Mouse (Mus musculus) forebrain, embryonic 10.5 days (tissue): ENCODE measurements around the gene Cadm2. TPM values are rescaled to one million over a fixed set of nuclear protein-coding genes. Genes with fewer than 3 reads are reported as not detected.

Source experiments
- DNase-seq: peaks from one replicate; pipeline ENCODE4 v3.0.0-alpha.2; 2017; ENCODE audit warnings: low spot score; ENCODE audit errors: extremely low spot score
- H3K27ac ChIP-seq: fragments of 300-500 bp; sonication (generic); 2 replicates; pipeline ENCODE4 v1.5.1; 2016; ENCODE audit warnings: mild to moderate bottlenecking
- H3K27me3 ChIP-seq: fragments of 300-500 bp; sonication (generic); 2 replicates; pipeline ENCODE4 v1.6.1; 2016; ENCODE audit warnings: mild to moderate bottlenecking; ENCODE audit not compliant: poor library complexity, severe bottlenecking
- H3K36me3 ChIP-seq: fragments of 300-500 bp; sonication (generic); replicated peaks from 2 replicates; pipeline ENCODE4 v1.6.1; 2016; ENCODE audit warnings: mild to moderate bottlenecking, moderate library complexity
- H3K4me1 ChIP-seq: fragments of 300-500 bp; sonication (generic); 2 replicates; pipeline ENCODE4 v1.6.1; 2016
- H3K4me3 ChIP-seq: fragments of 300-500 bp; sonication (generic); 2 replicates; pipeline ENCODE4 v1.5.1; 2016; ENCODE audit warnings: mild to moderate bottlenecking, moderate library complexity
- H3K9me3 ChIP-seq: fragments of 300-500 bp; sonication (generic); 2 replicates; pipeline ENCODE4 v1.6.1; 2016; ENCODE audit warnings: mild to moderate bottlenecking, moderate library complexity
- WGBS: fragments of 180-500 bp; shearing (Covaris S2); methylation state at CpG from one replicate; pipeline ENCODE4 v1.1.7; 2016; 5-methylcytosine and 5-hydroxymethylcytosine counted together
- polyA plus RNA-seq: library from polyadenylated mRNA; unstranded; fragments of >200 nt; fragmentation: Nextera tagmentation; extraction: Ambion mirVana; gene quantifications from 2 replicates; pipeline ENCODE4 v1.2.1, GENCODE M21; 2016

Cadm2 gene
- polyA plus RNA-seq, 1 experiment from 2014 or later: 2.9 TPM

GRCm38 (mm10) chr16:67203329-67203728, 417.4 kb downstream of the Cadm2 start:
- Histone ChIP-seq H3K4me3 (no peak overlapping the region), H3K9me3 (no peaks in the 10 kb centered on the region), H3K27ac (no peak overlapping the region), H3K36me3 (no peaks in the 10 kb centered on the region), H3K27me3 (no peaks in the 10 kb centered on the region), H3K4me1 (no peaks in the 10 kb centered on the region)
- no peak for DNase-seq

GRCm38 (mm10) chr16:67192852-67193415, 427.8 kb downstream of the Cadm2 start:
- WGBS: 75% methylated on average over 4 of the region's 4 CpGs
- Histone ChIP-seq H3K4me1 (peaks cover 6% of the 10 kb centered on the region; the same call in 1 of the 2 replicates), H3K36me3 (no peaks in the 10 kb centered on the region), H3K27ac (no peak overlapping the region), H3K9me3 (no peaks in the 10 kb centered on the region), H3K27me3 (no peaks in the 10 kb centered on the region), H3K4me3 (no peak overlapping the region)
- DNase-seq: no peak

- Histone ChIP-seq H3K4me3 (no peak overlapping the region), H3K27me3 (no peaks in the 10 kb centered on the region), H3K9me3 (no peaks in the 10 kb centered on the region), H3K4me1 (peaks cover 6% of the 10 kb centered on the region; the same call in 1 of the 2 replicates), H3K27ac (no peak overlapping the region), H3K36me3 (no peaks in the 10 kb centered on the region)
- WGBS: 92% methylated on average over 2 of the region's 2 CpGs
- no peak for DNase-seq
Observed at GRCm38 (mm10) chr16:67192395-67192794, 428.3 kb downstream of the Cadm2 start.

- WGBS: 59% methylated on average over 1 of the region's 1 CpGs
Observed at GRCm38 (mm10) chr16:67186322-67186721, 434.4 kb downstream of the Cadm2 start.

GRCm38 (mm10) chr16:67182958-67183357, 437.8 kb downstream of the Cadm2 start:
- Histone ChIP-seq H3K9me3 (no peaks in the 10 kb centered on the region), H3K27ac (no peak overlapping the region), H3K4me1 (no peaks in the 10 kb centered on the region), H3K4me3 (no peak overlapping the region), H3K36me3 (no peaks in the 10 kb centered on the region), H3K27me3 (no peaks in the 10 kb centered on the region)
- WGBS: 92% methylated on average over 5 of the region's 5 CpGs
- DNase-seq: no peak

More at GRCm38 (mm10) chr16:67186322-67186721, 434.4 kb downstream of the Cadm2 start:
- Histone ChIP-seq H3K9me3 (no peaks in the 10 kb centered on the region), H3K4me1 (no peaks in the 10 kb centered on the region), H3K27me3 (no peaks in the 10 kb centered on the region), H3K36me3 (no peaks in the 10 kb centered on the region), H3K4me3 (no peak overlapping the region), H3K27ac (no peak overlapping the region)
- DNase-seq: no peak

GRCm38 (mm10) chr16:67175386-67175785, 445.3 kb downstream of the Cadm2 start:
- H3K36me3 ChIP-seq: no peaks in the 10 kb centered on the region
- H3K9me3 ChIP-seq: no peaks in the 10 kb centered on the region
- no peak overlapping the region for H3K4me3 ChIP-seq
- H3K27ac ChIP-seq: no peak overlapping the region
- 84% methylated on average over 4 of the region's 4 CpGs for WGBS
- no peaks in the 10 kb centered on the region for H3K27me3 ChIP-seq
- no peak for DNase-seq
- H3K4me1 ChIP-seq: no peaks in the 10 kb centered on the region

- WGBS: 42% methylated on average over 6 of the region's 6 CpGs
- Histone ChIP-seq H3K4me3 (no peak overlapping the region), H3K36me3 (no peaks in the 10 kb centered on the region), H3K9me3 (no peaks in the 10 kb centered on the region), H3K27me3 (no peaks in the 10 kb centered on the region), H3K4me1 (0 out of 2 replicates have a peak, but pooled peaks cover 3% of the 10 kb centered on the region), H3K27ac (no peak overlapping the region)
- DNase-seq: no peak
Observed at GRCm38 (mm10) chr16:67162211-67162790, 458.4 kb downstream of the Cadm2 start.

GRCm38 (mm10) chr16:67124811-67125210, 495.9 kb downstream of the Cadm2 start:
- Histone ChIP-seq H3K27me3 (no peaks in the 10 kb centered on the region), H3K4me3 (no peak overlapping the region), H3K27ac (no peak overlapping the region), H3K9me3 (no peaks in the 10 kb centered on the region), H3K4me1 (no peaks in the 10 kb centered on the region), H3K36me3 (no peaks in the 10 kb centered on the region)
- 86% methylated on average over 4 of the region's 4 CpGs for WGBS
- DNase-seq: no peak

- H3K4me3 ChIP-seq: no peak overlapping the region
- no peaks in the 10 kb centered on the region for H3K27me3 ChIP-seq
- no peak for DNase-seq
- no peaks in the 10 kb centered on the region for H3K36me3 ChIP-seq
- WGBS: 85% methylated on average over 5 of the region's 5 CpGs
- no peaks in the 10 kb centered on the region for H3K9me3 ChIP-seq
- H3K27ac ChIP-seq: no peak overlapping the region
- H3K4me1 ChIP-seq: no peaks in the 10 kb centered on the region
Observed at GRCm38 (mm10) chr16:67122532-67122931, 498.2 kb downstream of the Cadm2 start.

- Histone ChIP-seq H3K4me1 (no peaks in the 10 kb centered on the region), H3K27me3 (no peaks in the 10 kb centered on the region)
- WGBS: 93% methylated on average over 3 of the region's 3 CpGs
Observed at GRCm38 (mm10) chr16:67121781-67122180, 498.9 kb downstream of the Cadm2 start.

GRCm38 (mm10) chr16:67106478-67107061, 514.1 kb downstream of the Cadm2 start:
- no peaks in the 10 kb centered on the region for H3K9me3 ChIP-seq
- peaks cover 7% of the 10 kb centered on the region for H3K4me1 ChIP-seq
- WGBS: 13% methylated on average over 8 of the region's 8 CpGs
- 0 out of 2 replicates have a peak overlapping the region, but pooled peaks have one; percentile 11 for H3K27ac ChIP-seq
- no peaks in the 10 kb centered on the region for H3K27me3 ChIP-seq
- H3K4me3 ChIP-seq: no peak overlapping the region
- no peaks in the 10 kb centered on the region for H3K36me3 ChIP-seq
- DNase-seq: peak; percentile 14

More at GRCm38 (mm10) chr16:67121781-67122180, 498.9 kb downstream of the Cadm2 start:
- no peaks in the 10 kb centered on the region for H3K36me3 ChIP-seq
- H3K27ac ChIP-seq: no peak overlapping the region
- DNase-seq: no peak
- H3K4me3 ChIP-seq: no peak overlapping the region
- H3K9me3 ChIP-seq: no peaks in the 10 kb centered on the region

GRCm38 (mm10) chr16:67096706-67097105, 524.0 kb downstream of the Cadm2 start:
- H3K36me3 ChIP-seq: no peaks in the 10 kb centered on the region
- H3K27ac ChIP-seq: no peak overlapping the region
- no peaks in the 10 kb centered on the region for H3K4me1 ChIP-seq

GRCm38 (mm10) chr16:67095916-67096315, 524.8 kb downstream of the Cadm2 start:
- Histone ChIP-seq H3K4me1 (no peaks in the 10 kb centered on the region), H3K36me3 (no peaks in the 10 kb centered on the region), H3K27me3 (no peaks in the 10 kb centered on the region), H3K9me3 (no peaks in the 10 kb centered on the region), H3K27ac (no peak overlapping the region), H3K4me3 (no peak overlapping the region)
- WGBS: 92% methylated on average over 4 of the region's 4 CpGs
- DNase-seq: no peak

More at GRCm38 (mm10) chr16:67096706-67097105, 524.0 kb downstream of the Cadm2 start:
- 82% methylated on average over 6 of the region's 6 CpGs for WGBS
- H3K27me3 ChIP-seq: no peaks in the 10 kb centered on the region
- no peak for DNase-seq
- H3K4me3 ChIP-seq: no peak overlapping the region
- H3K9me3 ChIP-seq: no peaks in the 10 kb centered on the region
